Mouse (Mus musculus) cerebellum, adult 9-11 months (tissue): ENCODE measurements at regions not wholly inside any gene's neighbourhood (a gene's known extent, or its start where the extent isn't known, plus 50 kb on each side); places are given as distances from the start of the nearest gene placed in this dataset.

Experiments
- DNase-seq: peaks from one replicate; pipeline ENCODE4 v3.0.0; 2022

- DNase-seq: no peak
Measured at GRCm38 (mm10) chr4:125890510-125890909, 133.8 kb upstream of the Csf3r start.

GRCm38 (mm10) chr4:125893139-125893538 lies 131.2 kb upstream of the Csf3r start:
- no peak for DNase-seq

GRCm38 (mm10) chr4:125897707-125898106 lies 126.6 kb upstream of the Csf3r start:
- DNase-seq: no peak

- no peak for DNase-seq
Measured at GRCm38 (mm10) chr4:125898631-125899348, 125.6 kb upstream of the Csf3r start.

GRCm38 (mm10) chr4:125901546-125902276 lies 122.6 kb upstream of the Csf3r start:
- DNase-seq: no peak

GRCm38 (mm10) chr4:125906296-125906695 lies 118.1 kb upstream of the Csf3r start:
- DNase-seq: no peak

- no peak for DNase-seq
Measured at GRCm38 (mm10) chr4:125908901-125909300, 115.4 kb upstream of the Csf3r start.

GRCm38 (mm10) chr4:125911541-125912270 lies 112.6 kb upstream of the Csf3r start:
- DNase-seq: no peak

GRCm38 (mm10) chr4:125912444-125913049 lies 111.8 kb upstream of the Csf3r start:
- DNase-seq: peak; percentile 31

GRCm38 (mm10) chr4:125915166-125915565 lies 109.2 kb upstream of the Csf3r start:
- no peak for DNase-seq

- no peak for DNase-seq
Measured at GRCm38 (mm10) chr4:125917210-125917609, 107.1 kb upstream of the Csf3r start.

GRCm38 (mm10) chr4:125921550-125922316 lies 102.6 kb upstream of the Csf3r start:
- no peak for DNase-seq

- DNase-seq: no peak
Measured at GRCm38 (mm10) chr4:125922317-125922878, 102.0 kb upstream of the Csf3r start.

- DNase-seq: no peak
Measured at GRCm38 (mm10) chr4:125923225-125923624, 101.1 kb upstream of the Csf3r start.

- DNase-seq: no peak
Measured at GRCm38 (mm10) chr4:125928196-125928595, 96.2 kb upstream of the Csf3r start.

- DNase-seq: no peak
Measured at GRCm38 (mm10) chr4:125929122-125929772, 95.1 kb upstream of the Csf3r start.

GRCm38 (mm10) chr4:125930764-125931163 lies 93.6 kb upstream of the Csf3r start:
- no peak for DNase-seq

GRCm38 (mm10) chr4:125931321-125931720 lies 93.0 kb upstream of the Csf3r start:
- DNase-seq: no peak

- DNase-seq: no peak
Measured at GRCm38 (mm10) chr4:125932036-125932756, 92.2 kb upstream of the Csf3r start.

GRCm38 (mm10) chr4:125936357-125936756 lies 88.0 kb upstream of the Csf3r start:
- DNase-seq: no peak

- no peak for DNase-seq
Measured at GRCm38 (mm10) chr4:125938186-125938585, 86.2 kb upstream of the Csf3r start.
